Mouse (Mus musculus): ENCODE measurements around the gene Ankrd34a. TPM values are rescaled to one million over a fixed set of nuclear protein-coding genes. Genes with fewer than 3 reads are reported as not detected.

Gene Ankrd34a
- polyA plus RNA-seq, 1 experiment from 2014 or later: 0.44 TPM

DNA sequence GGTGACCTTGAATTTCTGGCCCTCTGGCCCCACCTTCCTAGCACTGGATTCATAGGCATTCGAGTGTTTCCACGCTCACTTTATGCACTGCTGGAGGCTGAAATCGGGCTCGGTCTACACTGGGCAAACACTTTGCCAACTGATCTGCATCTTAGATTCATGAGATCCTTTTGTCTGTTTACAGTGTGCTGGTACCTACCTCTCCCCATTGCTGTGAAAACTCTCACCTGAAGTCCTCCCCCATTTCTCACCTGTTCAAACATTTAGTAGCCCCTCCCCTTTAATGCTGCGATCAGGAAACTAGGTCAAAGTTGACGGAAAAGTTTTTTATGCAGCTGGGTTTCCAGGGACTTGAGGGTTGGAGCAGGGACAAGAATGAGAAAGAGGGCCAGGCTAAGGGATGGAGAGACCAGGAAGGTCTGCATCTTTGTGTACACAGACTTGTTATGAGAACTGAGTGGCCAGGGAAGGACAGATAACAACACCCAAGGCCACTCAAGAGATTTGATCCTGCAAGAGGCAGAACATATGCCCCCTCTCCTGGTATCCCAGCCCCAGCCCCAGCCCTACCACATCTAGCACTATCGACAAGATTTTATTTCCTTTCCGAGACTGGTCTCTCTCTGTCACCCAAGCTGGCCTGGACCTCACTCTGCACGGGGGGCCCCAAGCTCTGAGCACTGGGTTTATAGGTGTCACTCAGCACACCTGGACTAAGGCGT, 32.4 kb upstream of the Ankrd34a start:
- Histone ChIP-seq H3K27me3 (replicated peaks) (no peaks in the 10 kb centered on the region), H3K9me3 (replicated peaks) (no peaks in the 10 kb centered on the region), H3K4me2 (peak overlapping the region; percentile 49), H3K4me3 (no peak overlapping the region), H3K4me1 (peaks cover 69% of the 10 kb centered on the region), H3K9ac (no peak overlapping the region; the same call in 1 of the 2 replicates), H3K36me3 (peaks cover 25% of the 10 kb centered on the region), H3K27ac (peak overlapping the region; percentile 67)
- peak; percentile 45 for ATAC-seq
- WGBS (ENCODE audit: insufficient replicate concordance): 39% methylated on average over 10 of the region's 10 CpGs

DNA sequence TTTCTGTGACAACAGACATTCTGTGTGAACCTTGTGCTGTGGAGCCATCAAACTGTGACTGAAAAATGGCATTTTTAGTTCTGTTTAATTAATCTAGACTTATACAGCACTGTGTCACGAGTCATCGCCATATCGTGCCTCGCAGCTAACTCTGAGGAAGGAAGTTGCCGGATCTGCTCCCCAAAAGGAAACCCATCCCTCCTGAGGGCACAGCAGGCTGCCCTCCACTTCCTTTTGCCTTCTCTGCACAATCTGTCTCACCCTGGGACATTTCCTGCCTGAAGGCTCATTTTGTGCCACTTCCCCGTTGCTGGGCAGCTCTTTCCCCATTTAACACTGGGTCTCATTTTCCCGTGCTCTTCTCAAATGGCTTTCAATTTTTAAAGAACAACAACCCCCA, 31.8 kb upstream of the Ankrd34a start:
- peak; percentile 36 for ATAC-seq
- 0 out of 2 replicates have a peak overlapping the region, but pooled peaks have one; percentile 18 for H3K4me3 ChIP-seq
- H3K9me3 ChIP-seq (replicated peaks): no peaks in the 10 kb centered on the region
- peaks cover 19% of the 10 kb centered on the region for H3K36me3 ChIP-seq
- H3K27me3 ChIP-seq (replicated peaks): no peaks in the 10 kb centered on the region; the same call in 1 of the 2 replicates
- peak overlapping the region; percentile 49 for H3K4me2 ChIP-seq
- 21% methylated on average over 7 of the region's 7 CpGs for whole genome bisulfite sequencing (ENCODE audit: insufficient replicate concordance)
- H3K9ac ChIP-seq: peak overlapping the region; percentile 55; the same call in 1 of the 2 replicates
- H3K27ac ChIP-seq: peak overlapping the region; percentile 67
- H3K4me1 ChIP-seq: peaks cover 65% of the 10 kb centered on the region

DNA sequence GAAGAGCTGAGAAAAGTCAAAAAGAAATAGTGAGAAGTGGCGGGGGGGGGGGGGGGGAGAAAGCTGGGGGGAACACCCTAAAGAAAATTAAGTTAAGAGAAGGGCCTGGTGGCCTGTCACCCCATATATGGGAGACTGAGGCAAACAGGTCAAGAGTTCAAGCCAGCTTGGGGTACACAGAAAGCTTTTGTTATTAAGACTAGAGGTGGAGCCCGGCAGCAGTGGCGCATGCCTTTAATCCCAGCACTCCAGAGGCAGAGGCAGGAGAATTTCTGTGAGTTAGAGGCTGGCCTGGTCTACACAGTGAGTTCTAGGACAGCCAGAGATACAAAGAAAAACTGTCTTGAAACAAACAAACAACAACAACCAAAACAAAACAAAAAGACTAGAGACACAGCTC, 31.3 kb upstream of the Ankrd34a start:
- 56% methylated on average over 3 of the region's 3 CpGs for whole genome bisulfite sequencing (ENCODE audit: insufficient replicate concordance)
- Histone ChIP-seq H3K9ac (peak overlapping the region; percentile 55; the same call in 1 of the 2 replicates), H3K4me3 (no peak overlapping the region), H3K36me3 (peaks cover 14% of the 10 kb centered on the region), H3K9me3 (replicated peaks) (no peaks in the 10 kb centered on the region), H3K27me3 (replicated peaks) (no peaks in the 10 kb centered on the region; the same call in 1 of the 2 replicates), H3K27ac (peak overlapping the region; percentile 59), H3K4me1 (peaks cover 65% of the 10 kb centered on the region), H3K4me2 (peak overlapping the region; percentile 49)
- ATAC-seq: no peak

DNA sequence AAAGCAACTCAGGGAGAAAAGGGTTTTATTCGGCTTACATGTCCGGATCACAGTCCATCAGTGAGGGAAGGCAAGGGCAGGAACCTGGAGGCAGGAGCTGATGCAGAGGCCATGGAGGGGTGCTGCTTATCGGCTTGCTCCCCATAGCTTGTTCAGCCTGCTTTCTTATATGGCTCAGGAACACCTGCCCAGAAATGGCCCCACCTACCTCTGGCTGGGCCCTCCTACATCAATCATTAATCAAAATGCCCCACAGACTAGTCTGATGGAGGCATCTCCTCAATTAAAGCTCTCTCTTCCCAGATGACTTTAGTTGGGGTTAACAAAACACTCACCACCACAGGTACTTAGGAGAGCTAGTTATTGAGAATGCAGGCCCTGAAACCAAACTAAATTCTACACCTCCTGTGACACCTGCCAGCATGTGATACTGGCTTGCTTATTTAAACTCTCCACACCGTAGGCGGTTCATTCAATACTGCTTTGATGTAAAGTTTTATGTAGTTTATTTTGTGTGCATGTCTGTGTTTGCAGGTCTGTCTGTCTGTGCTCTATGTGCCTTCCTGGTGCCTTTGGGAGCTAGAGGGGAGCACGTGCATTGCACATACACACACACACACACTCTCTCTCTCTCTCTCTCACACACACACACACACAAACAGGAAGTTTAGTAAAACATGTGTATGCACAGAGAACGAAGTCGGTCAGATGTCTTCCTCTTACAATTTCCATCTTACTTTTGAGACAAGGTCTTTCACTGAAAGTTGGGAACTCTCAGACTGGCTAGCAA, 29.6 kb upstream of the Ankrd34a start:
- Histone ChIP-seq H3K9ac (no peak overlapping the region), H3K4me2 (no peak overlapping the region), H3K27ac (no peak overlapping the region), H3K4me3 (no peak overlapping the region), H3K36me3 (no peaks in the 10 kb centered on the region), H3K9me3 (replicated peaks) (no peaks in the 10 kb centered on the region), H3K27me3 (replicated peaks) (no peaks in the 10 kb centered on the region; the same call in 1 of the 2 replicates), H3K4me1 (peaks cover 67% of the 10 kb centered on the region)
- no peak for ATAC-seq
- WGBS (ENCODE audit: insufficient replicate concordance): 66% methylated on average over 8 of the region's 8 CpGs

DNA sequence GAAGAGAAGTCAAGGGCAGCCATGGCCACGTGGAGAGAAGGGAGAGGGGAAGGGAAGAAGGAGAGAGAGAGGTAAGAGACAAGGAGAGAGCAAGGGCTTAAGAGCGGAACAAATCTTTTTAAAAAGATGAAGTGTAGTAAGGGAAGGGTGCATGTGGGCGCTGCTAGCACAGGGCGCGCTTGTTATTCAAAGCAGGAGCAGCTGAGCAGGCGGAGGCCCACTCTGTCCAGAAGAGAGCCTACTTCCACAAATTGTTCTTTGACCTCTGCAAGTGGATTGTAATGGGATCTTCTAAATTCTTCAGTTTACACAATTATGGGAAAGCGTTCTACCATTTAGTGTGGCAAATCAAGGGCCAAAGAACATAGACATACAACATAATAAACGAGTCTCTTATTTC, 27.8 kb upstream of the Ankrd34a start:
- Histone ChIP-seq H3K4me3 (no peak overlapping the region), H3K9me3 (replicated peaks) (no peaks in the 10 kb centered on the region), H3K36me3 (no peaks in the 10 kb centered on the region), H3K9ac (no peak overlapping the region), H3K4me1 (peaks cover 69% of the 10 kb centered on the region), H3K27ac (no peak overlapping the region), H3K27me3 (replicated peaks) (no peaks in the 10 kb centered on the region; the same call in 1 of the 2 replicates), H3K4me2 (no peak overlapping the region)
- no peak for ATAC-seq
- WGBS (ENCODE audit: insufficient replicate concordance): 70% methylated on average over 8 of the region's 8 CpGs

DNA sequence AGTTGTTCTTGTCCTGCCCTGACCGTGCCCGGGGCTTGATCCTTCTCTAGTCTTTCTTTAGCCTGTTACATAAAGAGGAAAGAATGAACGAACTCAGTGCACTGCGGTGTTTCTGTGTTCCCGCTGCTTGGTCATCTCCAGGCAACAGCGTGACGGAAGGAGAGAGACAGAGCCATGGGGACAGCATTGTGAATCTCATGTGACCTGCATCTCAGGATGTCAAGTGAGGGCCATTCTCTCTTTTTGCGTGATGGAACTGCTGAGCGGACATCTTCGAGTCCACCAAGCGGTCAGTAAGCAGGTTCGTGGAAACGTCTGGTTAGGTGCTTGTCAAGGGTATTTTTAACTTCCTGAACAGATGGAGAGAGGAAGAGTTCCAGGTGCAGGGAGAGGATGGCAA, 26.9 kb upstream of the Ankrd34a start:
- ATAC-seq: no peak
- no peak overlapping the region for H3K27ac ChIP-seq
- H3K4me2 ChIP-seq: no peak overlapping the region
- peaks cover 68% of the 10 kb centered on the region for H3K4me1 ChIP-seq
- H3K27me3 ChIP-seq (replicated peaks): no peaks in the 10 kb centered on the region; the same call in 1 of the 2 replicates
- 87% methylated on average over 13 of the region's 13 CpGs for WGBS (ENCODE audit: insufficient replicate concordance)
- H3K4me3 ChIP-seq: no peak overlapping the region
- H3K9me3 ChIP-seq (replicated peaks): no peaks in the 10 kb centered on the region
- H3K36me3 ChIP-seq: no peaks in the 10 kb centered on the region
- H3K9ac ChIP-seq: no peak overlapping the region

DNA sequence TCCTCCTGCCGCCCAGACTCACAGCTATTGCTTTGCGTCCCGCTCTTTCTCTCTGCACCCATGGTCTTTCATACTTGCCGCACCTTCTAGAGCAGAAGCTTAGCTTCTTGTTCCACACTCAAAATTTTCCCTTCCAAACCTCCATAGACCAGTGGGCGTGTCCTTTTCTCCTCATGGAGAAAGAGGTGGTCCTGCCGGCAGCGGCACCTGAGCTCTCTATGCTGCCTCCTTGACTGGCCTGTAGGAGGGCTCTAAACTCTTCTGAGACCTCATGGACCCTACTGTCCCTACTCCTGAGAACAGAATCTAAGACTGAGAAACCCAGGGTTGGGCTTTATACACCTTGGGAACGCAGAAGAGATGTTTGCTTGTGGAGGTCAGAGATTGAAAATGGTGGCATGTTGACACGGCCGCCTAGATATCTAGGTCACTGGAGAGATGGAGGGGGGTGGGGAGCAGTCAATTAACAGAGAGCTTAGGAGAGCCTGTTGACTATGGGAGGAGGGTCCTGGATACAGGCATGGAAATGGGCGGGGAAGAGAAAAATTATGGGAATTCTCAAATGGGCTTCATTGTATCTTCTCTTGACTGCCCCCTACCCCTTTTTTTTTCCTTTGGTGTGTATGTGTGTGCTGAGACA, 26.4 kb upstream of the Ankrd34a start:
- 0 out of 2 replicates have a peak, but pooled peaks have one; percentile 32 for ATAC-seq
- Histone ChIP-seq H3K36me3 (no peaks in the 10 kb centered on the region), H3K4me2 (no peak overlapping the region), H3K27ac (peak overlapping the region; percentile 37; the same call in 1 of the 2 replicates), H3K9ac (no peak overlapping the region), H3K4me1 (peaks cover 63% of the 10 kb centered on the region), H3K4me3 (no peak overlapping the region), H3K9me3 (replicated peaks) (no peaks in the 10 kb centered on the region), H3K27me3 (replicated peaks) (no peaks in the 10 kb centered on the region; the same call in 1 of the 2 replicates)
- 73% methylated on average over 11 of the region's 11 CpGs for WGBS (ENCODE audit: insufficient replicate concordance)

DNA sequence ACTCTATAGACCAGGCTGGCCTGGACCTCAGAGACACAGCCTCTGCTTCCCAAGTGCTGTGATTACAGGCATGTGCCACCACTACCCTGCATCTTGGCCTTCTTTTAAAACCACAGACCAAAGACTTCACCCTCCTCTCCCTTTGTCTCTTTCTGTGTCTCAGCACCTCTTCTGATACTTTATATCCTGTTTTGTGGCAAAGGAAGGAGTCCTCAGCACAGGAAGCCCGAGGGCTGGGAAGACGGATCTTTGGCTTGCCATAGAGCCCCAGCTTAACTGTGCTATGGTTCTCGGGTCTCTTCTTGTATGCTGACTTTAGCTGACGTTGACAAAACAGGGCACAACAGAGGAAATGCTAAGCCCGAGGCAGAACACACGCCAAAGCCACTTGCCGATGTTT, 25.8 kb upstream of the Ankrd34a start:
- Histone ChIP-seq H3K4me1 (peaks cover 63% of the 10 kb centered on the region), H3K36me3 (no peaks in the 10 kb centered on the region), H3K4me3 (no peak overlapping the region), H3K9ac (no peak overlapping the region), H3K27ac (peak overlapping the region; percentile 37; the same call in 1 of the 2 replicates), H3K9me3 (replicated peaks) (no peaks in the 10 kb centered on the region), H3K27me3 (replicated peaks) (no peaks in the 10 kb centered on the region; the same call in 1 of the 2 replicates), H3K4me2 (no peak overlapping the region)
- 47% methylated on average over 7 of the region's 7 CpGs for WGBS (ENCODE audit: insufficient replicate concordance)
- no peak for ATAC-seq

DNA sequence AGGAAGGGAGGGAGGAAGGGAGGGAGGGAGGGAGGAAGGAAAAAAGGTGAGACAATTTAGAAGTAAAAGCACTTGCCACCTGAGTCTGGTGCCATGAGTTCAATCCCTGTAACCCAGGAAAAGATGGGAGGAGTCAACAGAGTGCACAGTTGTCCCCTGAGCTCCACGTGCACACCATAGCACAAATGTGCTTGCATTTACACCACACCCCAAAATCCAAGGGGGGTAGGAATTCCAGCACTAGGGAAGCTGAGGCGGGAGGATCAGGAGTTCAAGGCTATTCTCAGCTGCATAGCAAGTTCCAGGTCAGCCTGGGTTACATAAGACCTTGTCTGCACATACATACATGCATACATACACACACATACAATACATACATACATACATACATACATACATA, 25.1 kb upstream of the Ankrd34a start:
- no peaks in the 10 kb centered on the region; the same call in 1 of the 2 replicates for H3K27me3 ChIP-seq (replicated peaks)
- no peak overlapping the region for H3K4me2 ChIP-seq
- H3K4me3 ChIP-seq: no peak overlapping the region
- ATAC-seq: no peak
- H3K4me1 ChIP-seq: peaks cover 63% of the 10 kb centered on the region
- no peaks in the 10 kb centered on the region for H3K9me3 ChIP-seq (replicated peaks)
- H3K27ac ChIP-seq: no peak overlapping the region
- H3K36me3 ChIP-seq: no peaks in the 10 kb centered on the region
- H3K9ac ChIP-seq: no peak overlapping the region
- 48% methylated on average over 2 of the region's 2 CpGs for WGBS (ENCODE audit: insufficient replicate concordance)

DNA sequence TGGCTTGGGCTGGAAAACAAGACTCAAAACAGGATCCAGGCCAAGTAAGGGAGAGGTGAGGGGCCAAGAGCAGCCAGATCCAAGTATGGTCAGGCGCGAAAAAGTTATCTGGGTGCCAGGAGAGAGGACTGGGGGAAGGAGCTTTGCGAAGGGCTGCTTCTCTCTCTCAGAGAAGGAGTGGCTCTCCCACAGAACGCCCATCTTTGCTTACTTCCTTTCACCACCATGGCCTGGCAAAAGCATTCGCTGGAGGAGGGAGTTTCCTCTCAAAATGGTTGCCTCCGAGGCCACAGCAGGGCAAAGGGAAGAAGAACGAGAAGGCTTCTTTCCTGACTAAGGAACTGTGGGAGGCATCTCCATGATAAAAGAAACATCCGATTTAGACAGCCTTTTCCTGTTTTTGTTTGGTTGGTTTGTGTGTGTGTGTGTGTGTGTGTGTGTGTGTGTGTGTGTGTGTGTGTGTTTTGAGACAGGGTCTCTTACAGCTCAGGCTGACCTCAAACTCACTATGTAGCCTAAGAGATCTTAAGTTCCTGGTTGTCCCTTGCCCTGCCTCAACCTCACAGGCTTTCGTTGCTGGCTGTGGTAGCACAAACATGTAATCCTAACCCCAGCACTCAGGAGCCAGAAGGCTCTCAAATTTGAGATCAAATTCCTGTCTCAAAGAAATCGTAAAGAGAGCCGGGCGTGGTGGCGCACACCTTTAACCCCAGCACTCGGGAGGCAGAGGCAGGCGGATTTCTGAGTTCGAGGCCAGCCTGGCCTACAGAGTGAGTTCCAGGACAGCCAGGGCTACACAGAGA, 24.3 kb upstream of the Ankrd34a start:
- Histone ChIP-seq H3K27ac (peak overlapping the region; percentile 61), H3K4me1 (peaks cover 64% of the 10 kb centered on the region), H3K4me3 (no peak overlapping the region), H3K9me3 (replicated peaks) (no peaks in the 10 kb centered on the region), H3K4me2 (no peak overlapping the region), H3K36me3 (no peaks in the 10 kb centered on the region), H3K27me3 (replicated peaks) (no peaks in the 10 kb centered on the region; the same call in 1 of the 2 replicates), H3K9ac (no peak overlapping the region)
- no peak for ATAC-seq
- 47% methylated on average over 16 of the region's 16 CpGs for WGBS (ENCODE audit: insufficient replicate concordance)
